Mouse (Mus musculus): Measurements from ENCODE around the gene Arl15. TPM values are rescaled to one million over a fixed set of nuclear protein-coding genes. Genes with fewer than 3 reads are reported as not detected.

The Arl15 gene
- polyA plus RNA-seq, 1 experiment from 2014 or later, result 1.5 TPM

- no peak overlapping the region for H3K4me3 ChIP-seq (ENCODE audit: low read depth, low read length)
- no peak overlapping the region for H3K27ac ChIP-seq (ENCODE audit: low read depth)
- H3K9me3 ChIP-seq (ENCODE audit: low read length), result no peaks in the 10 kb centered on the region
- no peak for TF ChIP-seq EP300 (IDR thresholded peaks at IDR 0.05; ENCODE audit: low read depth)
- TF ChIP-seq CTCF (IDR thresholded peaks at IDR 0.05; ENCODE audit: low read depth), result no peak
- peak; percentile 89 for ATAC-seq
- H3K4me2 ChIP-seq (ENCODE audit: low read depth, low read length), result peak overlapping the region; percentile 51
- H3K4me1 ChIP-seq (ENCODE audit: insufficient read depth), result peaks cover 4% of the 10 kb centered on the region; the same call in 1 of the 2 replicates
- DNase-seq, result no peak
- H3K27me3 ChIP-seq (ENCODE audit: insufficient read depth, low read length), result no peaks in the 10 kb centered on the region
- WGBS (ENCODE audit: insufficient replicate concordance), result 51% methylated on average over 20 of the region's 20 CpGs
- H3K36me3 ChIP-seq (replicated peaks; ENCODE audit: insufficient read depth, low read length), result no peaks in the 10 kb centered on the region
- no peak overlapping the region for H3K9ac ChIP-seq (replicated peaks)
Observed at GRCm38 (mm10) chr13:113879651-113880327, 85.5 kb downstream of the Arl15 start.

GRCm38 (mm10) chr13:113880564-113881171 lies 86.4 kb downstream of the Arl15 start:
- no peaks in the 10 kb centered on the region for H3K9me3 ChIP-seq (ENCODE audit: low read length)
- no peak for TF ChIP-seq CTCF (IDR thresholded peaks at IDR 0.05; ENCODE audit: low read depth)
- TF ChIP-seq EP300 (IDR thresholded peaks at IDR 0.05; ENCODE audit: low read depth), result no peak
- H3K4me1 ChIP-seq (ENCODE audit: insufficient read depth), result peaks cover 4% of the 10 kb centered on the region; the same call in 1 of the 2 replicates
- no peaks in the 10 kb centered on the region for H3K36me3 ChIP-seq (replicated peaks; ENCODE audit: insufficient read depth, low read length)
- ATAC-seq (no peak), DNase-seq (no peak)
- no peak overlapping the region for H3K9ac ChIP-seq (replicated peaks)
- WGBS (ENCODE audit: insufficient replicate concordance), result 48% methylated on average over 19 of the region's 19 CpGs
- peak overlapping the region; percentile 51 for H3K4me2 ChIP-seq (ENCODE audit: low read depth, low read length)
- H3K27ac ChIP-seq (ENCODE audit: low read depth), result 0 out of 2 replicates have a peak overlapping the region, but pooled peaks have one; percentile 24
- no peaks in the 10 kb centered on the region for H3K27me3 ChIP-seq (ENCODE audit: insufficient read depth, low read length)
- H3K4me3 ChIP-seq (ENCODE audit: low read depth, low read length), result no peak overlapping the region

- Histone ChIP-seq H3K36me3 (replicated peaks; ENCODE audit: insufficient read depth, low read length) (no peaks in the 10 kb centered on the region), H3K4me3 (ENCODE audit: low read depth, low read length) (no peak overlapping the region), H3K27ac (ENCODE audit: low read depth) (no peak overlapping the region), H3K9ac (replicated peaks) (no peak overlapping the region), H3K9me3 (ENCODE audit: low read length) (no peaks in the 10 kb centered on the region), H3K27me3 (ENCODE audit: insufficient read depth, low read length) (no peaks in the 10 kb centered on the region), H3K4me2 (ENCODE audit: low read depth, low read length) (no peak overlapping the region), H3K4me1 (ENCODE audit: insufficient read depth) (peaks cover 4% of the 10 kb centered on the region; the same call in 1 of the 2 replicates)
- no peak for DNase-seq
- no peak for TF ChIP-seq CTCF (IDR thresholded peaks at IDR 0.05; ENCODE audit: low read depth)
- TF ChIP-seq EP300 (IDR thresholded peaks at IDR 0.05; ENCODE audit: low read depth), result no peak
- 50% methylated on average over 1 of the region's 1 CpGs for WGBS (ENCODE audit: insufficient replicate concordance)
- ATAC-seq, result no peak
Observed at GRCm38 (mm10) chr13:113882959-113883358, 88.7 kb downstream of the Arl15 start.

- 75% methylated on average over 6 of the region's 6 CpGs for WGBS (ENCODE audit: insufficient replicate concordance)
Observed at GRCm38 (mm10) chr13:113887090-113887489, 92.8 kb downstream of the Arl15 start.

GRCm38 (mm10) chr13:113888126-113888525 lies 93.8 kb downstream of the Arl15 start:
- Histone ChIP-seq H3K27ac (ENCODE audit: low read depth) (no peak overlapping the region), H3K4me1 (ENCODE audit: insufficient read depth) (no peaks in the 10 kb centered on the region), H3K9me3 (ENCODE audit: low read length) (no peaks in the 10 kb centered on the region), H3K36me3 (replicated peaks; ENCODE audit: insufficient read depth, low read length) (no peaks in the 10 kb centered on the region), H3K4me3 (ENCODE audit: low read depth, low read length) (no peak overlapping the region), H3K4me2 (ENCODE audit: low read depth, low read length) (no peak overlapping the region), H3K9ac (replicated peaks) (no peak overlapping the region), H3K27me3 (ENCODE audit: insufficient read depth, low read length) (no peaks in the 10 kb centered on the region)
- 82% methylated on average over 5 of the region's 5 CpGs for WGBS (ENCODE audit: insufficient replicate concordance)
- ATAC-seq (no peak), DNase-seq (no peak)
- no peak for TF ChIP-seq CTCF (IDR thresholded peaks at IDR 0.05; ENCODE audit: low read depth)
- no peak for TF ChIP-seq EP300 (IDR thresholded peaks at IDR 0.05; ENCODE audit: low read depth)

More at GRCm38 (mm10) chr13:113887090-113887489, 92.8 kb downstream of the Arl15 start:
- no peak for TF ChIP-seq CTCF (IDR thresholded peaks at IDR 0.05; ENCODE audit: low read depth)
- TF ChIP-seq EP300 (IDR thresholded peaks at IDR 0.05; ENCODE audit: low read depth), result no peak
- Histone ChIP-seq H3K27ac (ENCODE audit: low read depth) (no peak overlapping the region), H3K4me2 (ENCODE audit: low read depth, low read length) (no peak overlapping the region), H3K4me3 (ENCODE audit: low read depth, low read length) (no peak overlapping the region), H3K4me1 (ENCODE audit: insufficient read depth) (no peaks in the 10 kb centered on the region), H3K9me3 (ENCODE audit: low read length) (no peaks in the 10 kb centered on the region), H3K27me3 (ENCODE audit: insufficient read depth, low read length) (no peaks in the 10 kb centered on the region), H3K36me3 (replicated peaks; ENCODE audit: insufficient read depth, low read length) (no peaks in the 10 kb centered on the region), H3K9ac (replicated peaks) (no peak overlapping the region)
- ATAC-seq (no peak), DNase-seq (no peak)

- 86% methylated on average over 16 of the region's 16 CpGs for WGBS (ENCODE audit: insufficient replicate concordance)
- H3K4me2 ChIP-seq (ENCODE audit: low read depth, low read length), result no peak overlapping the region
- TF ChIP-seq CTCF (IDR thresholded peaks at IDR 0.05; ENCODE audit: low read depth), result no peak
- no peak for TF ChIP-seq EP300 (IDR thresholded peaks at IDR 0.05; ENCODE audit: low read depth)
- no peaks in the 10 kb centered on the region for H3K36me3 ChIP-seq (replicated peaks; ENCODE audit: insufficient read depth, low read length)
- H3K9me3 ChIP-seq (ENCODE audit: low read length), result no peaks in the 10 kb centered on the region
- H3K4me3 ChIP-seq (ENCODE audit: low read depth, low read length), result no peak overlapping the region
- DNase-seq, result no peak
- H3K27me3 ChIP-seq (ENCODE audit: insufficient read depth, low read length), result no peaks in the 10 kb centered on the region
- no peak for ATAC-seq
- no peak overlapping the region for H3K27ac ChIP-seq (ENCODE audit: low read depth)
- H3K4me1 ChIP-seq (ENCODE audit: insufficient read depth), result no peaks in the 10 kb centered on the region
- no peak overlapping the region for H3K9ac ChIP-seq (replicated peaks)
Observed at GRCm38 (mm10) chr13:113888704-113889103, 94.4 kb downstream of the Arl15 start.
